Mouse (Mus musculus) cerebellum, adult 18-20 months (tissue): ENCODE measurements at regions not wholly inside any gene's neighbourhood (a gene's known extent, or its start where the extent isn't known, plus 50 kb on each side); places are given as distances from the start of the nearest gene placed in this dataset.
"Not testable (repeated sequence)": the region's sequence is repeated elsewhere in the genome, so short reads cannot be mapped to it uniquely, and the experiment has no call there.

Experiments used
- DNase-seq, 2 experiments: peaks; one replicate each; pipeline ENCODE4 v3.0.0; 2021

GRCm38 (mm10) chrX:12296264-12297053 is 136.3 kb upstream of the Bcor start:
- no peak for DNase-seq

- DNase-seq, result peak in 1 of 2 experiments; percentile 4
These were observed 138.5 kb upstream of the Bcor start for GRCm38 (mm10) chrX:12298609-12299008.

- DNase-seq, result no peak
These were observed 139.1 kb upstream of the Bcor start for GRCm38 (mm10) chrX:12299236-12299635.

GRCm38 (mm10) chrX:12304678-12305077 is 144.5 kb upstream of the Bcor start:
- no peak for DNase-seq

- no peak for DNase-seq
These were observed 146.8 kb upstream of the Bcor start for GRCm38 (mm10) chrX:12306940-12307339.

- no peak for DNase-seq
These were observed 152.4 kb upstream of the Bcor start for GRCm38 (mm10) chrX:12312534-12312933.

GRCm38 (mm10) chrX:12315658-12316057 is 155.5 kb upstream of the Bcor start:
- DNase-seq, result no peak

- not testable (repeated sequence) for DNase-seq
These were observed 157.3 kb upstream of the Bcor start for GRCm38 (mm10) chrX:12317488-12317887.

GRCm38 (mm10) chrX:12318848-12319651 is 158.9 kb upstream of the Bcor start:
- no peak for DNase-seq

GRCm38 (mm10) chrX:12322453-12322852 is 162.3 kb upstream of the Bcor start:
- no peak for DNase-seq

GRCm38 (mm10) chrX:12323268-12323667 is 163.1 kb upstream of the Bcor start:
- no peak for DNase-seq

GRCm38 (mm10) chrX:12323812-12324211 is 163.7 kb upstream of the Bcor start:
- DNase-seq, result no peak

GRCm38 (mm10) chrX:12327464-12327863 is 167.3 kb upstream of the Bcor start:
- DNase-seq, result no peak

- no peak for DNase-seq
These were observed 180.4 kb upstream of the Bcor start for GRCm38 (mm10) chrX:12340561-12340960.

- DNase-seq, result no peak
These were observed 181.3 kb upstream of the Bcor start for GRCm38 (mm10) chrX:12341356-12341965.

GRCm38 (mm10) chrX:12344805-12345555 is 184.8 kb upstream of the Bcor start:
- no peak for DNase-seq

- DNase-seq, result no peak
These were observed 186.7 kb upstream of the Bcor start for GRCm38 (mm10) chrX:12346856-12347255.

- no peak for DNase-seq
These were observed 188.0 kb upstream of the Bcor start for GRCm38 (mm10) chrX:12348117-12348516.

GRCm38 (mm10) chrX:12354875-12355274 is 194.7 kb upstream of the Bcor start:
- DNase-seq, result no peak

GRCm38 (mm10) chrX:12358026-12358425 is 197.9 kb upstream of the Bcor start:
- no peak for DNase-seq

- DNase-seq, result no peak
These were observed 205.6 kb upstream of the Bcor start for GRCm38 (mm10) chrX:12365582-12366323.

GRCm38 (mm10) chrX:12366801-12367200 is 206.6 kb upstream of the Bcor start:
- no peak for DNase-seq
